Mouse (Mus musculus) heart, postnatal 4 days (tissue): ENCODE measurements around the gene Abcc12. TPM values are rescaled to one million over a fixed set of nuclear protein-coding genes. Genes with fewer than 3 reads are reported as not detected.

Experiments
- microRNA-seq, 2 experiments: library from miRNA; unstranded; fragments of <30 nt; microRNA quantifications; one replicate each; pipeline ENCODE4 v1.2.0; 2021 to 2022
- total RNA-seq, 2 experiments: library from RNA; stranded (reverse); gene quantifications; 2 replicates each; pipeline ENCODE4 v1.2.3; 2021

The Abcc12 gene
- total RNA-seq, 2 experiments from 2014 or later = 0.07 to 0.09 TPM

Small RNA genes lying within 50 kb of the gene (microRNA-seq; reads per million reads assigned to microRNA genes)
- 0 reads per million in 2 experiments for gene Gm44348

Other genes starting within 250 kb of the Abcc12 start
- gene Lonp2, start 43.4 kb upstream of the Abcc12 start, total RNA-seq = 10 to 100 TPM; 56.5 to 62.3 TPM
- 1 to 10 TPM; 3.0 to 3.6 TPM for gene Gm10638, start 165.0 kb upstream of the Abcc12 start, total RNA-seq
- gene Siah1a, start 165.2 kb upstream of the Abcc12 start, total RNA-seq = 10 to 100 TPM; 30.2 to 31.2 TPM